Mouse (Mus musculus) kidney, postnatal 4 days (tissue): ENCODE results near the gene Ddx52.

ENCODE experiments used
- DNase-seq, 2 experiments: peaks; one replicate each; pipeline ENCODE4 v3.0.0; 2021; ENCODE audit warnings: mixed read lengths in 2 of 2

Ddx52 gene

DNA sequence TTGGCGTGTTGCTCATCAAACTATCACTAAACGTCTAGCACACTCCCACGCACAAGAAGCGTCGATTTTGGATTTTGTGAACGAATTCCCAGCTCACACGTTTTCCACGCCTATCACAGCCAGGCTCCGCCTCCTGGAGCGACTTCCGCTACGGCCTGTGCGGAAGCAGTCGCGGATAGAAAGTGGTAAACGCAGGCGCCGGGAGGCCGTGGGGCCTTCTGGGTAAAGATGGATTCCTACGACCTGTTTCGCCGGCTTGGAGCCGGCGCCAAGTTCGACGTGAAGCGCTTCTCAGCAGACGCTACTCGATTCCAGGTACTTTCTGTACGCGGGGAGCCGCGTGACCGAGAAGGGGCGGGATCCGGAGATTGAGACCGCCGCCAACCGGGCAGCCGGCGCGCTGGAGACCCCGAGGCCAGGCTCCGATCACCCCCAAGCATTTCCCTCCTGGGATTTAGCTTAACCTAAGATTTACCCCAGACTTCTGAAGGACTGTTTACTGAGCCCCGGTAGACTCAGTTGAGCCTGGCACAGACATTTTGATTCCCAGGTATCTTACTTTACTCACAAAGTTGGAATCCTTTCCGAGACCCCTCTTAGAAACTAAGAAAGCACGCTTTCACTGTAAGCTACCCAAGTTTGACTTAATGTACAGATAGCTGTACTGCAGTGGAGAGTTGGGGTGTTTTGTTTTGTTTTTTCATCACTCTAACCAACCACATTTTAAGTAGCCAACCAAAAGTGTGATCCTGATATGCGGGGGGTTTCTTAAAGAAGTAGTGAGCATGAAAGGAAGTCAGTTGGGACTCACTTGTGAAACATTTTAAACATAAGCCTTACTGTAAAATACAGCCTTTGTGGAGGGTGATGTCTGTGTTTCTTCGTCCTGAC is at the start of gene Ddx52:
Gene Ddx52 (plus strand): TSS at position 113 of the 891 bp plus-strand sequence.
- DNase-seq: peak; percentile 91 to 94

DNA sequence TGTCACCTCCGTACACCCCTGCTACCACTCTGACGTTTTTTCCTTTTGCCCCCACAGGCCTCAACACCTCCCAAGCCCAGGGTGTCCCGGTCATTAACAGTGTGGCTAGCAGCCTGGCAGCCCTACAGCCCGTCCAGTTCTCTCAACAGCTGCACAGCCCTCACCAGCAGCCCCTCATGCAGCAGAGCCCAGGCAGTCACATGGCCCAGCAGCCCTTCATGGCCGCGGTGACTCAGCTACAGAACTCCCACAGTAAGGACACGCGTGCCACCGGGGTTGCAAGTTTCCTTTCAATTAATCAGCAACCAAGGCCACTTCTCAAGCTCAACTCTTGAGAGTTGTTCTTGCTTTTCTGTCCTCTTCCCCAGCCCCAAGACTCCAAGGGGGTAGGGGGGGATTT is 48.5 kb upstream of the Ddx52 start:
- no peak for DNase-seq

DNA sequence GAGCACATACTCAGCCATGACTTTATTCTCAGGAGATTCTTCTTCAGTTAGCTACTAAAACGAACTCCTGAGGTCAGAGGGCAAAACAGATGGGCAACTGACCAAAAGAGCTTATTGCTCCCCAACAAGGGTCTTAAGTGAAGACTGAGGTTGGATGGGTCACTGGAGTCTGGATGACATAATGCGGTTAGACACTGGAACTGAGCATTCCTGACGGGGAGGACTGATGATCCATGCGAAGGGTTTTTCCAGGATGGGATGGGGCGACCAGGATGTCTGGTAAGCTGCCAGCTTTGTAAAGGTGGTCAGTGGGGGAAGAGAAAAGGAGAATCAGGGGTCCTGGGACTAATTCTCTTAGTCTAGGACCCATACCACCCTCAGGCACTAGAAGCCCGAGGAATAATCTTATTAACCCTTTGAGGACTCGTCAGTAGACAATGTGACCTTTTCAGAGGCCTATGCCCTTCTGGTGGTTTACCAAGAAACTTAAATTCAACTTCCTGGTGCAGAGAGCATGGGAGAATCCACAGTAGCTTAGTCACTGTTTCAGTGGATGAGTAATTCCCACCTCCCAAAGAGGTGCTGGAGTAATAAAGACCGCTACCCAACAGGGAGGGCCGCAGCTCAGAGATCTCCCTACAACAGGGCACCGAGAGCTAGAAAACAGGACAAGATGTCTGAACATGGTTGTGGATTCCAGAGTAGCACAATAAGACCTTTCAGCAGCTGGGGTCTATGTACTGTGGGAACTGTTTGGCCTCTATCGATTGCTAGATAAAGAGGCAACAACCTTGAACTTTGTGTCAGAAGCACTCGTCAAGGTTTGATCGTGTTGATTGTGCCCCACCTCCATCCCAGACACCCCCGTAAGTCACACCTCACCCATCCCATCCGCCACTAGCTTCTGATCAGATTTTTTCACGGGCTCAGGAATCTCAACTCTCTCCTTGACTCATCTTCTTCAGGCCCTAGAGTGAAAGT is 45.1 kb upstream of the Ddx52 start:
- DNase-seq: no peak

GRCm38 (mm10) chr11:83897569-83897968 is 44.3 kb upstream of the Ddx52 start:
- no peak for DNase-seq

GRCm38 (mm10) chr11:83902812-83903211 is 39.0 kb upstream of the Ddx52 start:
- no peak for DNase-seq

- no peak for DNase-seq
Measured at GRCm38 (mm10) chr11:83905756-83906155, 36.1 kb upstream of the Ddx52 start.

DNA sequence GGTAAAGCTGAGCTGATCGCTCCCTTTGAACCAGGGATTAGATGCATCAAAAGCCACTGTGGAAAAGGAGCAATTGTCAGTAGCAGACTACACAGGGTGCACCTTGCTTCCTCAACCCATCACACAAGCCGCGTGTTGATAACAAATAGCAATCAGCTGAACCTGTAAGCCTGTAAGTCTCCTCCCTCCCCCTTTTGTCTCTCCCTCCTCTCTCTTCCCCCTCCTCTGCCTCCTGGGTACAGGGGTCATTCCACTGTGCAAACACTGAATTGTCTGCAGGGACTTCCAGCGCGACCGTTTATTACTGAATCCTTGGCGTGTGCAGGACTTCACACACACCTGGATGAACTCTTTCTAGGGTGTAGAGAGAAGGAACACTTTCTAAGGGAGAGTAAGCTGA is 33.5 kb upstream of the Ddx52 start:
- no peak for DNase-seq

- peak; percentile 32 to 47 for DNase-seq
Measured at GRCm38 (mm10) chr11:83913824-83914311, 28.0 kb upstream of the Ddx52 start.

- no peak for DNase-seq
Measured at GRCm38 (mm10) chr11:83914501-83914900, 27.4 kb upstream of the Ddx52 start.

- no peak for DNase-seq
Measured at GRCm38 (mm10) chr11:83922600-83922999, 19.3 kb upstream of the Ddx52 start.

DNA sequence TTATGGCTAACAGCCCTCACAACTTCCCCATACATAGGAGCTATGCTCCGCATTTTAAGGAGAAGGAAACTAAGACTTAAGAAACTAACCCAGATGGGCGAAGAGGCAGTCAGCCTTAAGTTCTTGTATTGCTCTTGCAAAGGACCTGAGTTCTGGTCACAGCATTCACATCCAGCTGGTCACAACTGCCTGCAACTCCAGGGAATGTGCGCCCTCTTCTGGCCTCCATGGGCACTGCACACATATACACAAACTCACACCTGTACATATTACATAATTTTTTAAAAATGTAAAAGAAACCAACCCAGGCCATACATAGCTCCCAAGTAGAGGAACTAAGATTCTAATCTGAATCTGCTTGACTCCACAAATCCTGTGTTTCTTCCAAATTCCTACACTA is 14.8 kb upstream of the Ddx52 start:
- DNase-seq: peak in 1 of 2 experiments; percentile 43

DNA sequence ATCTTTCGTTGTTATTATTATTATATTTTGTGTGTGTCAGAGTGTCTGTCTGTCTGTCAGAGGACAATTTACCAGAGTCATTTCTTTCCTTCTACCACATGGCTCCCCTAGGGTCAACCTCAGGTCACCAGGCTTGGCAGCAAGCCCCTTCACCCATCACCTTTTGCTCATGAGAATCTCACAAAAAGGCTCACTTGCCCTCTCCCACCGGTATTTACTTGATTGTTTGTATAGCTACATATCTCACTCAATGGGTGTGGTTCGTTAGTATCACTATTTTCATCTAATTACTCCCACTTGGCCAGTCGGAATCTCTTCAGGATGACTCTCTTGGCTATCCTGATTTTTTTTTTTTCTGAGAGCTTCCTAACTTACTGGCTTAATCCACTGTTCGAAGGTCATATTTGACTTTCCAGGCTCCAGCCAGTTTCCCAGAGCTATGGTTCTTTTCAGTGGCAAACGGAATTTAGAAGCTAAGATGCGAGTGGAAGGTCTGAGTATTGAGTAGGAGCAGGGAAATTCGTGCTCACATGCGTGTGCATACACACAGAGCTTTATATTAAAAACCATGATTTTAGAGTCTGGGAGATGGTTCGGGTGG is 9.3 kb upstream of the Ddx52 start:
- no peak for DNase-seq

DNA sequence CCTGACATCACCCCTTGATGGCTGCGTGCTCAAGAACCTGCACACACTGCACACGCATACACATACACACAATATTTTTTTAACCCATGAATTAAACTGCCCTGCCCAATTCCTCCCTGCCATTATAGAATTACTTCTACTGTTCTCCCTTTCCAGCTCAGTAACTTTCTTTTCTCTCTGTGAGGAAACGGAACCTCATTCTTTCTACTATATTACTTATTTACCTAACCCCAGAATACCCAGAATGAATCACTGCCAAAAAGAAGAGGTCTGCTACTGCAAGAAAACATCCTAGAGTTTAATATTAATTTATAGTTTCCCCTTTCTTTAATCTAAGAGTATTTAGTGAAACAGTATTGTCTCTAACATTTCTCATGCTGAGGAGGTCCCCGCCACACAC is 8.5 kb upstream of the Ddx52 start:
- no peak for DNase-seq

DNA sequence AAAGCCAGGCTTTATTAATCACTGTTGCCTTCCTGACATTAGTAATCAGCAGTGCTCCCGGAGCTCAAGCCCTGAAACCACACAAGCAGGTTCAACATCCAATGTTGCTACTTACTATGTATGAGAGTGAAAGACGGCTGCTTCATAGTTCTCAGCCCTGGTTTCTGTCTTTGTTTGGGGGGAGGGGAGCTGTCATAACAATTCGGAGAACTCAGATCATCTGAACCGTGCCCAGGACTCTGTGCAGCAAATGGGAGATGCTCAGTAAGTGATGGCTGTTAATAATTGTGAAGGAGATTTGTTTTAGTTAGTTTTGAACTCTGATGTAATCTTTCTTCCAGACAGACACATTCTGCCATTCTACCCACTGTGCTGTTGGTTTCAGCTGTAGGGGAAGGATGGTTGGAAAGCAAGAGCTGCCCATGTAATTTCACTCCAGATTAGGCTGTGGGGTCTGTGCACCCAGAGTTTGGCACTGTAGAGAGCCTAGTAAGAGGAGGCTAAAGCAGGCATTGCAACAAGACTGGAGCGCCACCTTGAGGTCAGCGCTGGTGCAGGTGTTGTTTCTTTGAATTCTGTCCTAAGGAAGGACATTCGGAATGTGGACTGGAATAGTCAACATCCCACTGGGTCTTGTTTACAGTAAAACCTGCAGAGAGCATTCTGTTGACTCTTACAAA is 5.7 kb upstream of the Ddx52 start:
- peak; percentile 92 to 93 for DNase-seq

GRCm38 (mm10) chr11:83938556-83938955 is 3.3 kb upstream of the Ddx52 start:
- no peak for DNase-seq

DNA sequence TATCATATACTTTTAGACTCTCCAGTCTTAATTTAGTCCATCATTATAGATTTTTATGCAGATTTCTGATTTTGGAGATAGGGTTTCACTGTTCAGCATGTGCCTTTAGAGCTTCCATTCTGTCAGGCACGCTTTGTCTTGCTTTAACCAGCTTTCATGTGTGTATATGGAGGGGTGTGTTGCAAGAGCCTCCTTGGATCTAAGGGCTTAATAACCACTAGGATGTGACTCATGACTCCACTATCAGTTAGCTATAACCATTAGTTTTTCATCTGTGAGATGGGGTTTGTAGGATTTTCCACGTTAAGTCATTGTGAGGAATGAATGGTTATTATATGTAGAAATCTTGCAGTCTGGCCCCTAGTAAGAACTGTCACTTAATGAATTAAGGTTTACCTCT is 15.0 kb downstream of the Ddx52 start:
- no peak for DNase-seq

DNA sequence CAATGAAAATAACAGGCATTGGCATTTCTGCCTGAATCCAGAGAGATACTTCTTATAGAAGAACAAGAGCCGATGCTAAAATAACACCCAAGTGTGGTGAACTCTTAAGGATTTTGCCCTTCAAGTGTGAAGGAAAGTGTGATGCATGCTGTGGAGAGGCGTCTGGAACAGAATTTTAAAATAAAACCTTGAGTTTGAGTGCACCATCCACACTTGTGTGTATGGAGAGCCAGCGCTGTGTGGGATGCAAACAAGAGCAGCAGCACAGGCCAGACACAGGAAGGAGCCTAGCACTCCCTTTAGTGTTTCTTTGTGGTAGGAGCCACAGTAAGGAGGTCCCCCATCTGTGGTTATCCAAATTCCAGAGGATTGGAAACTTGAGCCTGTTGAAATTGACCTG is 20.1 kb downstream of the Ddx52 start:
- DNase-seq: no peak

DNA sequence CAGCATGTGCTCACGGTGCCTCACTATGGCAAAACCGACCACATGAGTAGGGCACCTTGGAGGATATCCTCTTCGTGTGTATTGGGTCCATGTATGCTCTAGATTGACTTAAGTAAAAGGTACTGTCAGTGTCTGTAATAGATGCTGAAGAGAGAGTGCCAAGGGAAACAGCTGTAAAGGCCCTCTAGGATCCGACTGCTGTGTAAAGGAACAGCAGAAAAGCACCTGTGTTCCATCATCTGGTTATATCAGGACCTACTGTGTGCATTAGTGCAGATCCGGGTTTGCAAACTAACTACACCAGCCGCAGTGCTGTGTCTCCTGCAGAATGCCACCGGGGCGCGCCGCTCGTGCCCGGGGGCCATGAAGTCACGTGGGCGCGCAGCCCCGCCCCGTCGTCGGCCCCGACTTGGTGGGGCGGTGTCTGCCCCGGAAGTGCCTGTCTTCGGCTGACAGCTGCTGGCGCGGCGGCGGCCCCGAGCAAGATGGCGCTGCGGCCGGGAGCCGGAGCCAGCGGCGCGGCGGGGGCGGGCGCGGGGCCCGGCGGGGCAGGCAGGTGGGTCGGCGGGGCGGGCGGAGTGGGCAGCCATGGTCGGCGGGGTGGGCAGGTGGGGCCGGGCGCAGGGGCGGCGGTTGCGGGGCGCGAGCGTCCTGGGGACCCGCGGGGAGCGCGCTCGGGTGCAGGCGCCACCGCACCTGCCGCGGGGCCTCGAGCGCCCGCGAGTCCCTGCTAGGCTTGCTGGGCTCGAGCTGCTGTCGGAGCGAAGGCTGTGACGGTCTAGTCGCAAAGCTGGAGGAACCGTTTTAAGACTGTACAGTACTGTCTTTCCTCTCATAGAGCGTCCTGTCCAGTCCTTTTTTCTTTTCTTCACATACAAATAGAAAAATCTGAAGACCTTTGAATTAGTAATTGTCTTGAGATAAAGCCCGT is 22.4 kb downstream of the Ddx52 start, which contains the start of gene Synrg:
Gene Synrg (plus strand): TSS at position 438 of the 931 bp plus-strand sequence.
- DNase-seq: peak; percentile 92 to 95

- peak; percentile 39 to 43 for DNase-seq
Measured at GRCm38 (mm10) chr11:83967436-83968204, 25.8 kb downstream of the Ddx52 start.

GRCm38 (mm10) chr11:83968205-83968575 is 26.3 kb downstream of the Ddx52 start:
- DNase-seq: no peak
